Mouse (Mus musculus): ENCODE data around the gene Map3k4. TPM values are rescaled to one million over a fixed set of nuclear protein-coding genes. Genes with fewer than 3 reads are reported as not detected.
"Not testable (repeated sequence)": the region's sequence is repeated elsewhere in the genome, so short reads cannot be mapped to it uniquely, and the experiment has no call there.

Map3k4 gene
- polyA plus RNA-seq, 1 experiment from 2014 or later, result 29.2 TPM

DNA sequence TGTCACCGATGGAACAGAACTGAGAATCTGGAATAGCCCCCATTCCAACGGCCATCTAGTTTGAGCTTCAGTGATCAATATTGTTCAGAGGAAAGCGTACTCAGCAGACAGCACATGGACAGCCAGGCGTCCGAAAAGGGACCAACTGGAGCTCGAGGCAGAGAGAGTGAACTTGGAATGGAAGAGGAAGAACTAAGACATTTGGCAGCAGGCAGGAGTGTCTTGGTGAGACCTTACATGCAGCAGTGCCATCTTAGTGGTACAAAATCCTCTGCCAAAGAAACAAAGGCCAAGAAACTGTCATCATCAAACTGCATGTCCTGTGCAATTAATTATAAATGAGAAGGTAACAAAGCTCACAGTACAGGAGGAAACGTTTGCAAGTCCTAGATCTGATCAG, 19.2 kb downstream of the Map3k4 start:
- no peak overlapping the region for H3K4me2 ChIP-seq (ENCODE audit: low read length)
- H3K9ac ChIP-seq (ENCODE audit: low read length), result no peak overlapping the region
- no peak for ATAC-seq
- H3K9me3 ChIP-seq (replicated peaks; ENCODE audit: control insufficient read depth, low read length), result no peaks in the 10 kb centered on the region
- no peaks in the 10 kb centered on the region for H3K36me3 ChIP-seq (ENCODE audit: control insufficient read depth, insufficient read depth, low read length)
- no peak overlapping the region for H3K4me3 ChIP-seq (ENCODE audit: low read depth, low read length)
- H3K4me1 ChIP-seq (ENCODE audit: control insufficient read depth, insufficient read depth, low read length), result peaks cover 12% of the 10 kb centered on the region
- no peak for DNase-seq (ENCODE audit: low spot score)
- WGBS, result 82% methylated on average over 7 of the region's 7 CpGs
- no peaks in the 10 kb centered on the region for H3K27me3 ChIP-seq (replicated peaks; ENCODE audit: control insufficient read depth, insufficient read depth, low read length)
- H3K27ac ChIP-seq (ENCODE audit: low read depth, low read length), result no peak overlapping the region; the same call in 1 of the 2 replicates

- no peak overlapping the region for H3K4me3 ChIP-seq (ENCODE audit: low read depth, low read length)
- H3K4me1 ChIP-seq (ENCODE audit: control insufficient read depth, insufficient read depth, low read length), result peaks cover 19% of the 10 kb centered on the region
- ATAC-seq (no peak), DNase-seq (ENCODE audit: low spot score) (no peak)
- 90% methylated on average over 4 of the region's 4 CpGs for WGBS
- H3K27me3 ChIP-seq (replicated peaks; ENCODE audit: control insufficient read depth, insufficient read depth, low read length), result no peaks in the 10 kb centered on the region
- no peak overlapping the region for H3K4me2 ChIP-seq (ENCODE audit: low read length)
- H3K9ac ChIP-seq (ENCODE audit: low read length), result no peak overlapping the region
- H3K36me3 ChIP-seq (ENCODE audit: control insufficient read depth, insufficient read depth, low read length), result no peaks in the 10 kb centered on the region
- no peak overlapping the region for H3K27ac ChIP-seq (ENCODE audit: low read depth, low read length)
- H3K9me3 ChIP-seq (replicated peaks; ENCODE audit: control insufficient read depth, low read length), result no peaks in the 10 kb centered on the region
Measured at GRCm38 (mm10) chr17:12297978-12298377, 20.6 kb downstream of the Map3k4 start.

- H3K4me2 ChIP-seq (ENCODE audit: low read length), result no peak overlapping the region
- DNase-seq (ENCODE audit: low spot score), result no peak
- H3K36me3 ChIP-seq (ENCODE audit: control insufficient read depth, insufficient read depth, low read length), result no peaks in the 10 kb centered on the region
- no peak for ATAC-seq
- no peak overlapping the region for H3K4me3 ChIP-seq (ENCODE audit: low read depth, low read length)
- WGBS, result 90% methylated on average over 7 of the region's 7 CpGs
- H3K27ac ChIP-seq (ENCODE audit: low read depth, low read length), result no peak overlapping the region
- no peaks in the 10 kb centered on the region for H3K9me3 ChIP-seq (replicated peaks; ENCODE audit: control insufficient read depth, low read length)
- H3K27me3 ChIP-seq (replicated peaks; ENCODE audit: control insufficient read depth, insufficient read depth, low read length), result no peaks in the 10 kb centered on the region
- H3K9ac ChIP-seq (ENCODE audit: low read length), result no peak overlapping the region
- H3K4me1 ChIP-seq (ENCODE audit: control insufficient read depth, insufficient read depth, low read length), result peaks cover 20% of the 10 kb centered on the region
Measured at GRCm38 (mm10) chr17:12297292-12297691, 21.3 kb downstream of the Map3k4 start.

GRCm38 (mm10) chr17:12295926-12296325, 22.7 kb downstream of the Map3k4 start:
- WGBS, result 93% methylated on average over 5 of the region's 5 CpGs
- H3K27ac ChIP-seq (ENCODE audit: low read depth, low read length); H3K4me2 ChIP-seq (ENCODE audit: low read length); H3K27me3 ChIP-seq (replicated peaks; ENCODE audit: control insufficient read depth, insufficient read depth, low read length); H3K36me3 ChIP-seq (ENCODE audit: control insufficient read depth, insufficient read depth, low read length); H3K9me3 ChIP-seq (replicated peaks; ENCODE audit: control insufficient read depth, low read length); H3K4me3 ChIP-seq (ENCODE audit: low read depth, low read length); H3K9ac ChIP-seq (ENCODE audit: low read length); DNase-seq (ENCODE audit: low spot score); ATAC-seq: not testable (repeated sequence)
- peaks cover 27% of the 10 kb centered on the region for H3K4me1 ChIP-seq (ENCODE audit: control insufficient read depth, insufficient read depth, low read length)

GRCm38 (mm10) chr17:12294424-12294823, 24.2 kb downstream of the Map3k4 start:
- Histone ChIP-seq H3K9ac (ENCODE audit: low read length) (no peak overlapping the region), H3K36me3 (ENCODE audit: control insufficient read depth, insufficient read depth, low read length) (no peaks in the 10 kb centered on the region), H3K27me3 (replicated peaks; ENCODE audit: control insufficient read depth, insufficient read depth, low read length) (no peaks in the 10 kb centered on the region), H3K4me1 (ENCODE audit: control insufficient read depth, insufficient read depth, low read length) (peaks cover 28% of the 10 kb centered on the region), H3K27ac (ENCODE audit: low read depth, low read length) (no peak overlapping the region), H3K4me2 (ENCODE audit: low read length) (no peak overlapping the region), H3K4me3 (ENCODE audit: low read depth, low read length) (no peak overlapping the region), H3K9me3 (replicated peaks; ENCODE audit: control insufficient read depth, low read length) (no peaks in the 10 kb centered on the region)
- no peak for ATAC-seq
- no peak for DNase-seq (ENCODE audit: low spot score)
- 92% methylated on average over 7 of the region's 7 CpGs for WGBS

- peaks cover 23% of the 10 kb centered on the region for H3K4me1 ChIP-seq (ENCODE audit: control insufficient read depth, insufficient read depth, low read length)
- H3K4me2 ChIP-seq (ENCODE audit: low read length), result no peak overlapping the region
- ATAC-seq, result no peak
- no peak overlapping the region for H3K9ac ChIP-seq (ENCODE audit: low read length)
- no peaks in the 10 kb centered on the region for H3K27me3 ChIP-seq (replicated peaks; ENCODE audit: control insufficient read depth, insufficient read depth, low read length)
- no peaks in the 10 kb centered on the region for H3K36me3 ChIP-seq (ENCODE audit: control insufficient read depth, insufficient read depth, low read length)
- DNase-seq (ENCODE audit: low spot score), result peak; percentile 22
- H3K27ac ChIP-seq (ENCODE audit: low read depth, low read length), result no peak overlapping the region
- WGBS, result 67% methylated on average over 6 of the region's 6 CpGs
- H3K9me3 ChIP-seq (replicated peaks; ENCODE audit: control insufficient read depth, low read length), result no peaks in the 10 kb centered on the region
- no peak overlapping the region for H3K4me3 ChIP-seq (ENCODE audit: low read depth, low read length)
Measured at GRCm38 (mm10) chr17:12293571-12293970, 25.0 kb downstream of the Map3k4 start.

DNA sequence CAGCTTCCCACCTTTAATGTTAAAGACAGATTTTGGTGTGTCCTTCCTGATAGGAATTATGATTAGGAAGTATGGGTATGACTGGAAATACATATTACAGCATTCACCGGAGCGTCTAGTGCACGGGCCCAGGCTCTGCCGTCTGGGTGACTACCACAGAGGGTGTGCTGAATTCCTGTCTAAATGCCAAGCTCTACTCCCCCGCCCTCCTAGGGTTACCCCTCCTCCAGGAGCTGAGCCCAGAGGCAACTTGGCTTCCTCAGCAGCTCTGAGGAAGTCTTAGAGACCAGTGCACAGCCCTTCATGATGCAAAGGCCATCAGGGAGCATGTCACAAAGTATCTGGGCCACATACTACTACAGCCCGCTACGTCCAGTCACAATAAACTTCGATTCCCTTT, 25.7 kb downstream of the Map3k4 start:
- H3K9ac ChIP-seq (ENCODE audit: low read length), result no peak overlapping the region
- DNase-seq (ENCODE audit: low spot score) (peak; percentile 39), ATAC-seq (no peak)
- peaks cover 23% of the 10 kb centered on the region for H3K4me1 ChIP-seq (ENCODE audit: control insufficient read depth, insufficient read depth, low read length)
- no peaks in the 10 kb centered on the region for H3K9me3 ChIP-seq (replicated peaks; ENCODE audit: control insufficient read depth, low read length)
- H3K36me3 ChIP-seq (ENCODE audit: control insufficient read depth, insufficient read depth, low read length), result no peaks in the 10 kb centered on the region
- 76% methylated on average over 8 of the region's 8 CpGs for WGBS
- H3K4me3 ChIP-seq (ENCODE audit: low read depth, low read length), result no peak overlapping the region
- H3K27me3 ChIP-seq (replicated peaks; ENCODE audit: control insufficient read depth, insufficient read depth, low read length), result no peaks in the 10 kb centered on the region
- no peak overlapping the region for H3K4me2 ChIP-seq (ENCODE audit: low read length)
- H3K27ac ChIP-seq (ENCODE audit: low read depth, low read length), result no peak overlapping the region

- H3K27me3 ChIP-seq (replicated peaks; ENCODE audit: control insufficient read depth, insufficient read depth, low read length), result no peaks in the 10 kb centered on the region
- no peak overlapping the region for H3K9ac ChIP-seq (ENCODE audit: low read length)
- H3K4me1 ChIP-seq (ENCODE audit: control insufficient read depth, insufficient read depth, low read length), result peaks cover 23% of the 10 kb centered on the region
- H3K9me3 ChIP-seq (replicated peaks; ENCODE audit: control insufficient read depth, low read length), result no peaks in the 10 kb centered on the region
- DNase-seq (ENCODE audit: low spot score) (no peak), ATAC-seq (no peak)
- H3K27ac ChIP-seq (ENCODE audit: low read depth, low read length), result no peak overlapping the region
- 90% methylated on average over 1 of the region's 1 CpGs for WGBS
- H3K4me2 ChIP-seq (ENCODE audit: low read length), result no peak overlapping the region
- no peaks in the 10 kb centered on the region for H3K36me3 ChIP-seq (ENCODE audit: control insufficient read depth, insufficient read depth, low read length)
- no peak overlapping the region for H3K4me3 ChIP-seq (ENCODE audit: low read depth, low read length)
Measured at GRCm38 (mm10) chr17:12292356-12292755, 26.2 kb downstream of the Map3k4 start.

- no peaks in the 10 kb centered on the region for H3K9me3 ChIP-seq (replicated peaks; ENCODE audit: control insufficient read depth, low read length)
- peak overlapping the region; percentile 29; the same call in 1 of the 2 replicates for H3K27ac ChIP-seq (ENCODE audit: low read depth, low read length)
- H3K27me3 ChIP-seq (replicated peaks; ENCODE audit: control insufficient read depth, insufficient read depth, low read length), result no peaks in the 10 kb centered on the region
- no peaks in the 10 kb centered on the region for H3K36me3 ChIP-seq (ENCODE audit: control insufficient read depth, insufficient read depth, low read length)
- H3K4me1 ChIP-seq (ENCODE audit: control insufficient read depth, insufficient read depth, low read length), result peaks cover 23% of the 10 kb centered on the region
- no peak overlapping the region for H3K4me2 ChIP-seq (ENCODE audit: low read length)
- H3K9ac ChIP-seq (ENCODE audit: low read length), result no peak overlapping the region; the same call in 1 of the 2 replicates
- H3K4me3 ChIP-seq (ENCODE audit: low read depth, low read length), result no peak overlapping the region
- WGBS, result 77% methylated on average over 7 of the region's 7 CpGs
- DNase-seq (ENCODE audit: low spot score) (no peak), ATAC-seq (peak; percentile 75)
Measured at GRCm38 (mm10) chr17:12291151-12291550, 27.4 kb downstream of the Map3k4 start.

All from forebrain, embryonic 14.5 days (tissue).